Mouse (Mus musculus): ENCODE results near the gene Elp5. TPM values are rescaled to one million over a fixed set of nuclear protein-coding genes. Genes with fewer than 3 reads are reported as not detected.
"Not testable (repeated sequence)": the region's sequence is repeated elsewhere in the genome, so short reads cannot be mapped to it uniquely, and the experiment has no call there.

Elp5 gene
- polyA plus RNA-seq, 1 experiment: 77.6 TPM

DNA sequence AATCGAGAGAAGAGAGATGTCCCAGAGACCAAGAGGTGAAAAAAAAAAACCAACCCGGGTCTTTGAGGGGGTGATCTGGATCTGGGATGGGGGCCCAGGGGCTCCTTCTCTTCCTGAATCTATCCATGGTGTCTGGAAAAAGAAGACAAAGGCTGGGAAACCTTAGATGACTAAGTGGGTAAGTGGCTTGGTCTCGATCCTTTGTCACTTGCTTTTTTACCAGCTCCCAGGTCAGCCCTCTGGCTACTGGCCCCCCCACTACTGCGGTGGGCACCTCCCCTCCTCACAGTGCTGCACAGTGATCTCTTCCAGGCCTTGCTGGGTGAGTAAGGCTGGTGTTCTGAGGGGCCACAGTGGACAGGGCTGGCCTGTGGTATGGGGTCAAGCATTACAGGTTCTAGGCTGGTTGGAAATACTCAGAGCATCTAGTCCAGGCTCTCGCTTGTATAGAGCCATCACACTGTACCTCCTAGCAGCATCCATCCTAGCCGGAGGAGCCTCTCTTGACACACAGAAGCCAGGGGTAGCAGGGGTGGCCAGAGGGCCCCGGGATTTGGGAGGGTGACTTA lies 35.0 kb upstream of the Elp5 start:
- H3K4me1 ChIP-seq (ENCODE audit: control insufficient read depth, insufficient read depth, low read length): no peaks in the 10 kb centered on the region
- H3K27me3 ChIP-seq (ENCODE audit: control insufficient read depth, insufficient read depth, low read length, poor library complexity, severe bottlenecking): no peaks in the 10 kb centered on the region
- H3K4me3 ChIP-seq (ENCODE audit: low read depth, low read length): no peak overlapping the region
- H3K9me3 ChIP-seq (replicated peaks; ENCODE audit: control insufficient read depth, insufficient read depth, low read length, poor library complexity, severe bottlenecking): no peaks in the 10 kb centered on the region
- H3K36me3 ChIP-seq (ENCODE audit: control insufficient read depth, insufficient read depth, low read length, poor library complexity, severe bottlenecking): peaks cover 2% of the 10 kb centered on the region; the same call in 1 of the 2 replicates
- TF ChIP-seq CTCF (IDR thresholded peaks at IDR 0.05; ENCODE audit: low read depth, low read length) (no peak), POLR2A (IDR thresholded peaks at IDR 0.05; ENCODE audit: insufficient read depth, low read length) (no peak), EP300 (IDR thresholded peaks at IDR 0.05; ENCODE audit: insufficient read depth, low read depth, low read length) (no peak)
- H3K27ac ChIP-seq (ENCODE audit: insufficient read depth, low read length): no peak overlapping the region
- no peak overlapping the region for H3K9ac ChIP-seq (ENCODE audit: low read depth, poor library complexity, severe bottlenecking)

DNA sequence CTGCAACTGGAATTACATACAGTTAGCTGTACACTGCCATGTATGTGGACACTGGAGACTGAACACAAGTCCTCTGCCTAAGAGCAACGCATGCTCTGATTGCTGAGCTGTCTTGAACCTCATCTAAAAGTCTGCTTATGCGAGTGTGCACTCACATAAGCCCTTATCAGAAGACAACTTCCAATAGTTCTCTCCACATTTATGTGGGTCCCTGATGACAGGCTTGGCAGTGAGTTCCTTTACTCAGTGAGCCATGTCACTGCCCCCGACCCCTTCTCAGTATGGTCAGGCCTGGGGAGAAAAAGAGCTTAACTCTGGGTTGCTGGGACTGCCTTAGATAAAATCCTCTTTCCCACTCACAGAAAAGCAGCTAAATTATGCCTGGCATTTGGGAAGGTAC lies 34.4 kb upstream of the Elp5 start, which contains the start of gene Dlg4:
Dlg4 (plus strand) TSS at position 274 of the 400 bp plus-strand sequence.
- Histone ChIP-seq H3K4me3 (ENCODE audit: low read depth, low read length) (no peak within 1 kb of the TSS), H3K4me1 (ENCODE audit: control insufficient read depth, insufficient read depth, low read length) (no peaks in the 10 kb centered on the region), H3K27ac (ENCODE audit: insufficient read depth, low read length) (no peak within 1 kb of the TSS)

DNA sequence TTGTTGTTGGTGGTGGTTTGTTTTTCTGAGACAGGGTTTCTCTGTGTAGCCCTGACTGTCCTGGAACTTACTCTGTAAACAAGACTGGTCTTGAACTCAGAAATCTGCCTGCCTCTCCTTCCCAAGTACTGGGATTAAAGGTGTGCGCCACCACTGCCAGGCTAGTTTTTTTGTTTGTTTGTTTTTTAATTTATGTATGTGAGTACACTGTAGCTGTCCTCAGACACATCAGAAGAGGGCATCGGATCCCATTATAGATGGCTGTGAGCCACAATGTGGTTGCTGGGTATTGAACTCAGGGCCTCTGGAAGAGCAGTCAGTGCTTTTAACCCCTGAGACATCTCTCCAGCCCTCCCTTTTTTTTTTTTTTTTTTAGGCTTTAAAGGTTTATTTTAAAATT lies 33.9 kb upstream of the Elp5 start:
- H3K27me3 ChIP-seq (ENCODE audit: control insufficient read depth, insufficient read depth, low read length, poor library complexity, severe bottlenecking); H3K9ac ChIP-seq (ENCODE audit: low read depth, poor library complexity, severe bottlenecking); H3K27ac ChIP-seq (ENCODE audit: insufficient read depth, low read length); H3K9me3 ChIP-seq (replicated peaks; ENCODE audit: control insufficient read depth, insufficient read depth, low read length, poor library complexity, severe bottlenecking); H3K4me1 ChIP-seq (ENCODE audit: control insufficient read depth, insufficient read depth, low read length); H3K4me3 ChIP-seq (ENCODE audit: low read depth, low read length): not testable (repeated sequence)
- H3K36me3 ChIP-seq (ENCODE audit: control insufficient read depth, insufficient read depth, low read length, poor library complexity, severe bottlenecking): peaks cover 12% of the 10 kb centered on the region

More for the DNA sequence above, 34.4 kb upstream of the Elp5 start, which contains the start of gene Dlg4:
- H3K36me3 ChIP-seq (ENCODE audit: control insufficient read depth, insufficient read depth, low read length, poor library complexity, severe bottlenecking): peaks cover 8% of the 10 kb centered on the region
- H3K27me3 ChIP-seq (ENCODE audit: control insufficient read depth, insufficient read depth, low read length, poor library complexity, severe bottlenecking): no peaks in the 10 kb centered on the region
- TF ChIP-seq POLR2A (IDR thresholded peaks at IDR 0.05; ENCODE audit: insufficient read depth, low read length) (no peak), EP300 (IDR thresholded peaks at IDR 0.05; ENCODE audit: insufficient read depth, low read depth, low read length) (no peak), CTCF (IDR thresholded peaks at IDR 0.05; ENCODE audit: low read depth, low read length) (no peak)
- no peak within 1 kb of the TSS for H3K9ac ChIP-seq (ENCODE audit: low read depth, poor library complexity, severe bottlenecking)
- no peaks in the 10 kb centered on the region for H3K9me3 ChIP-seq (replicated peaks; ENCODE audit: control insufficient read depth, insufficient read depth, low read length, poor library complexity, severe bottlenecking)

DNA sequence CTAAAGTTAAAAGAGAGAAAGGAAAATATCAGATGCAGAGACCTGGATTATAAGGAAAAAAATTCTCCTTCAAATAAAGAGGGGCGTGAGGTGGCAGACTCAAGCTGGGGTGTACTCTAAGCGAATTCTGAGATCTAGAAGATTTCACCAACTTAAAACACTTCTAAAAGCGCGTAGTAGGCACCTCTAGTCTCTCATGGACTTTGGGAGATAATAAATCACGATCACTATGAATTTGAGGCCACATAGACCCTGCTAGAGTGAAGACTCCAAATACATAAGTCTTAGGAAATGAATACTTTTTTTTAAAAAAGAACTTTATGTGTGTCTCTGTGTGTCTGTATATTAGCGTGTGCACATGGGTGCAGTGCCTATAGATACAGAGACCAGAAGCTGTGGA lies 33.4 kb upstream of the Elp5 start:
- H3K9ac ChIP-seq (ENCODE audit: low read depth, poor library complexity, severe bottlenecking): no peak overlapping the region
- TF ChIP-seq CTCF (IDR thresholded peaks at IDR 0.05; ENCODE audit: low read depth, low read length) (no peak), EP300 (IDR thresholded peaks at IDR 0.05; ENCODE audit: insufficient read depth, low read depth, low read length) (no peak), POLR2A (IDR thresholded peaks at IDR 0.05; ENCODE audit: insufficient read depth, low read length) (no peak)
- no peaks in the 10 kb centered on the region for H3K4me1 ChIP-seq (ENCODE audit: control insufficient read depth, insufficient read depth, low read length)
- no peak overlapping the region for H3K4me3 ChIP-seq (ENCODE audit: low read depth, low read length)
- no peak overlapping the region for H3K27ac ChIP-seq (ENCODE audit: insufficient read depth, low read length)
- peaks cover 17% of the 10 kb centered on the region for H3K36me3 ChIP-seq (ENCODE audit: control insufficient read depth, insufficient read depth, low read length, poor library complexity, severe bottlenecking)
- H3K27me3 ChIP-seq (ENCODE audit: control insufficient read depth, insufficient read depth, low read length, poor library complexity, severe bottlenecking): no peaks in the 10 kb centered on the region
- H3K9me3 ChIP-seq (replicated peaks; ENCODE audit: control insufficient read depth, insufficient read depth, low read length, poor library complexity, severe bottlenecking): no peaks in the 10 kb centered on the region

DNA sequence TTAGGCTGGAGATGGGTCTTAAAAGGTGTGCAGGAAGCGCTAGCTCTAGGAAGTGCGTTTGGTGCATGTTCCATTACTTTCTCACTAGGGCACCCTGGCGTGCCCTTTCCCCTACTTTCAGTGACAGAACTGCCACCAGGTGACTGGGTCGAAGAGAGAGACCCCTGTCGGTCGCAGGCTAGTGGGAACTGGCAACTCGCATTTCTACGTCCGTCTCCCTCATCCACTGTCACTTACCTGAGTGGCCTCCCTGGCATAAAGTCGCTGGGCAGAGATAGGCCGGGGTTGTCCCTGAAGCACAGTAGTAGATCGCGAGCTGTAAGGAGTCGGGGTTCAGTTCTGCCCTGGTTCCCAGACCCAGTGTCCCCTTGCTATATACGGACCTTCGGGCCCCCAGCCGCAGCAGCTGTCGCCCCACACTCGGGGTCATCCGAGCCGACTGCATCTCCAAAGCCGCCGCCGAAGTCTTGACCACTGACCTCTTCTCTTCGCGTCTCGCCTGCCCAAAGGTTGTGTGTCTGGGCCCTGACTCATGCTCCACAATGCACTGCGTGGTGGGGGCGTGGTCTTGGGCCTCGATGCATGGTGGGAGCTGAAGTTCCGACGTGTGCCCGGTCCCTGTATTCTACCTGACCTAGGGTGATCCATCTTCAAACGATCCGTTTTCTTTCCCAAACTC lies 32.7 kb upstream of the Elp5 start, which contains the start of gene Acadvl:
Acadvl (minus strand) TSS at position 532 of the 679 bp plus-strand sequence.
- H3K4me1 ChIP-seq (ENCODE audit: control insufficient read depth, insufficient read depth, low read length): no peaks in the 10 kb centered on the region
- H3K9ac ChIP-seq (ENCODE audit: low read depth, poor library complexity, severe bottlenecking): peak within 1 kb of the TSS; percentile 24
- TF ChIP-seq POLR2A (IDR thresholded peaks at IDR 0.05; ENCODE audit: insufficient read depth, low read length) (peak; percentile 27), CTCF (IDR thresholded peaks at IDR 0.05; ENCODE audit: low read depth, low read length) (peak; percentile 51), EP300 (IDR thresholded peaks at IDR 0.05; ENCODE audit: insufficient read depth, low read depth, low read length) (no peak)
- H3K9me3 ChIP-seq (replicated peaks; ENCODE audit: control insufficient read depth, insufficient read depth, low read length, poor library complexity, severe bottlenecking): no peaks in the 10 kb centered on the region
- H3K27ac ChIP-seq (ENCODE audit: insufficient read depth, low read length): no peak within 1 kb of the TSS
- H3K4me3 ChIP-seq (ENCODE audit: low read depth, low read length): peak within 1 kb of the TSS; percentile 61
- H3K27me3 ChIP-seq (ENCODE audit: control insufficient read depth, insufficient read depth, low read length, poor library complexity, severe bottlenecking): no peaks in the 10 kb centered on the region
- peaks cover 18% of the 10 kb centered on the region for H3K36me3 ChIP-seq (ENCODE audit: control insufficient read depth, insufficient read depth, low read length, poor library complexity, severe bottlenecking)

DNA sequence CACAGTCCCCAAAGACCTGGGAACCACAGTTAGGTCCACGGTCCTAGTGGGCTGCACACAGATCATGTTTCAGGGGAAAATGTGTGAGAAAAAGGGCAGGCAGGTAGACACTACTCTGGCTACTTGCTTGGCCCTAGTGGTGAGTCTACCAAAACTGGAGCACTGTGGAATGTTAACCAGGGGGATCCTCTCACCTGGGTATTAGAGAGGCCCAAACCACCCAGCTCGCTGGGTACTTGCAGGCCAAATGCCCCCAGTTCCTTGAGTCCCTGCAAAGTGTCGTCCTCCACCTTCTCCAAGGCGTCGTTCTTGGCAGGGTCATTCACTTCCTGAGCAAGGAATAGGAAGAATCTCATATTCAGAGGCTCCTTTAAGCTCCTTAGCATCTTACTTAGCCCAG lies 31.7 kb upstream of the Elp5 start:
- H3K9me3 ChIP-seq (replicated peaks; ENCODE audit: control insufficient read depth, insufficient read depth, low read length, poor library complexity, severe bottlenecking): no peaks in the 10 kb centered on the region
- no peaks in the 10 kb centered on the region for H3K27me3 ChIP-seq (ENCODE audit: control insufficient read depth, insufficient read depth, low read length, poor library complexity, severe bottlenecking)
- H3K9ac ChIP-seq (ENCODE audit: low read depth, poor library complexity, severe bottlenecking): no peak overlapping the region
- no peak for TF ChIP-seq CTCF (IDR thresholded peaks at IDR 0.05; ENCODE audit: low read depth, low read length)
- no peak for TF ChIP-seq POLR2A (IDR thresholded peaks at IDR 0.05; ENCODE audit: insufficient read depth, low read length)
- no peak for TF ChIP-seq EP300 (IDR thresholded peaks at IDR 0.05; ENCODE audit: insufficient read depth, low read depth, low read length)
- H3K27ac ChIP-seq (ENCODE audit: insufficient read depth, low read length): no peak overlapping the region
- peaks cover 23% of the 10 kb centered on the region for H3K36me3 ChIP-seq (ENCODE audit: control insufficient read depth, insufficient read depth, low read length, poor library complexity, severe bottlenecking)
- no peak overlapping the region for H3K4me3 ChIP-seq (ENCODE audit: low read depth, low read length)
- no peaks in the 10 kb centered on the region for H3K4me1 ChIP-seq (ENCODE audit: control insufficient read depth, insufficient read depth, low read length)

All from ES-Bruce4 (cell line).